Mouse (Mus musculus) embryonic stem cell, embryonic (primary cell): Measurements from ENCODE around the gene Ppara.

Experiments used
- CTCF ChIA-PET, 4 experiments: fragments of 300-600 bp in 2 of 4; fragments of 350-600 bp in 2 of 4; sonication (Branson Sonifier 250); formaldehyde crosslinking; loops; one replicate each; lab custom pipeline; 2022; ENCODE audit warnings: inconsistent platforms in 2 of 4; lab: Charles Lee
- POLR2A ChIA-PET, 4 experiments: fragments of 300-600 bp in 2 of 4; fragments of 350-600 bp in 2 of 4; sonication (Branson Sonifier 250); formaldehyde crosslinking; loops; one replicate each; lab custom pipeline; 2022; ENCODE audit warnings: antibody characterized with exemption in 4 of 4, inconsistent platforms in 1 of 4; lab: Charles Lee

Gene Ppara

DNA sequence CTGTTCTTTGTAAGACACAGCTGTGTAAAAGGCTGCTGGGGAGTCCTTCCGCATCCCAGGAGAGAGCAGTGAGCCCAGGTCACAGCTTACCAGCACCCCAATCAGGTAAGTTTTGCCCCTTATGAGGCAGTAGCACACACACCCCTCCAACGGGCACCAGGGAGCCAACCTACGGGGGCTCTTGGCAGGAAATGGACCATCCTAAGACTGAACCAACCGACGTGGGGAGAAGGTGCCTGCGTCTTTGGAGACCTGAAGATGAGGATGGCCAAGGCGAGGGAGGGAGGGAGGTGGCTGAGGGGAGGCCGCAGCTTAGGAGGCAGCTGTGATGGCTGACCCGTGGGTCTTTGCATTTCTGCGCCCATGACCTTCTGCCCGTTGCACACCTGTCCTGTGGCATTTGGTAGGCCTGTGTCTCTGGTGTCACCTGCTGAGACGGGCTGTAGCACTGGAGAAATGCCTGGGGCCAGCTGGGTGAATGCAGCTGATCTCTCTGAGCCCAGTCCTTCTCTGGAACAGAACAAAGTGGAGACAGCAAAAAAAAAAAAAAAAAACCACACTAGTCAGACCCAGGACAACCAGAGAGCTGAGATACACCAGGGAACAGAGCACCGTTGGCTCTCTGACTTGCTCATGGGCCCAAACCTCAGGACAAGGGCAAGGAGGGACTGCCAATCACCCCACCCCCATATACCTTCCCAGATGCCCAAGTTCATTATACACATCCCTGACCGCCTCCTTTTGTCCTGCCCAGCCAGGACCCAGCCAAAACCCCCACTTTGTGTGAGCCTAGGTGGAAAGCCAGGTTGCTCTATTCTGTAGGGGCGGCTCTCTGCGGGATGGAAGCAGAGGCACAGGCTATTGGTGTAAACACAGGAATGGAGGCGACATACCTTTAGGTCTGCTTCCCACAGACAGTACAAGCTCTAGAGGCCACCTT is 23.9 kb upstream of the Ppara start:
- CTCF ChIA-PET, result interaction anchor here (0.6 to 11.4 kb wide), 39 partner anchors 8 to 1481 kb away, joined by 3 to 288 read pairs (median 4); partner anchors contain the start of genes Celsr1 (in 1 of the 4), Ppara (in 1 of the 4) and Trmu (in 1 of the 4)
- POLR2A ChIA-PET, result interaction anchor here in 3 of 4 experiments (0.6 to 4.1 kb wide), 6 partner anchors 24 to 103 kb away, joined by 3 to 25 read pairs (median 4); no protein-coding TSS in a partner anchor

GRCm38 (mm10) chr15:85712565-85713168 is 22.1 kb upstream of the Ppara start:
- ChIA-PET CTCF (interaction anchor here (0.6 to 11.4 kb wide), 24 partner anchors 10 to 428 kb away, joined by 3 to 288 read pairs (median 4); partner anchors contain the start of genes Ppara (in 2 of the 4) and Trmu (in 1 of the 4)), POLR2A (interaction anchor here (0.6 to 1.7 kb wide), 8 partner anchors 33 to 114 kb away, joined by 3 to 5 read pairs (median 4); partner anchors contain the start of gene Cdpf1 (in 1 of the 4))

DNA sequence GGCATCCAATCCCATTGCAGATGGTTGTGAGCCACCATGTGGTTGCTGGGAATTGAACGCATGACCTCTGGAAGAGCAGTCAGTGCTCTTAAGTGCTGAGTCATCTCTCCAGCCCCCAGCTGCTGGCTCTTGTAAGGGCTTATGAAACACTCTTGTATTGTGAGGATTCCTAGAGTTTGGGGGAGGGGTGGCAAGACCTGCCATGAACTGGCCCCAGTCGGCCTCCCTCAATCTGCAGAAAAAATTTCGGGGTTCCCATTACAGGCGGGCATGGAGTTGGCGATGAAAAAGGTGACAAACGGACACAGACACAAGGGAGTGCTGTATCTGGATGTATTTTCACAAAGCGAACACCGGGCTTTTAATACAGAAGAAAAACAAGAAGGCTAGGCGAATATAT is 21.4 kb upstream of the Ppara start:
- CTCF ChIA-PET, result interaction anchor here (0.6 to 11.4 kb wide), 19 partner anchors 9 to 427 kb away, joined by 3 to 288 read pairs (median 5); partner anchors contain the start of gene Ppara (in 2 of the 4)

GRCm38 (mm10) chr15:85715059-85715458 is 19.7 kb upstream of the Ppara start:
- ChIA-PET CTCF (interaction anchor here (0.5 to 11.4 kb wide), 15 partner anchors 10 to 318 kb away, joined by 3 to 288 read pairs (median 4); partner anchors contain the start of genes Celsr1 (in 1 of the 4) and Trmu (in 1 of the 4)), POLR2A (interaction anchor here in 2 of 4 experiments (0.6 to 0.8 kb wide), 3 partner anchors 83 to 162 kb away, joined by 3 to 5 read pairs (median 3); no protein-coding TSS in a partner anchor)

More for the DNA sequence above, 21.4 kb upstream of the Ppara start:
- POLR2A ChIA-PET, result interaction anchor here (0.6 to 1.7 kb wide), 9 partner anchors 34 to 154 kb away, joined by 3 to 5 read pairs (median 4); partner anchors contain the start of gene Cdpf1 (in 1 of the 4)

GRCm38 (mm10) chr15:85716045-85716444 is 18.7 kb upstream of the Ppara start:
- ChIA-PET POLR2A (interaction anchor here in 1 of 4 experiments (0.8 kb wide), 1 partner anchor 163 kb away, joined by 3 read pairs; the partner anchor contains the start of gene Trmu), CTCF (interaction anchor here (0.6 to 11.4 kb wide), 18 partner anchors 9 to 326 kb away, joined by 3 to 288 read pairs (median 4); partner anchors contain the start of genes Celsr1 (in 1 of the 4) and Trmu (in 1 of the 4))

- ChIA-PET CTCF (interaction anchor here (0.6 to 11.4 kb wide), 13 partner anchors 11 to 422 kb away, joined by 3 to 288 read pairs (median 4); partner anchors contain the start of gene Trmu (in 1 of the 4)), POLR2A (interaction anchor here in 1 of 4 experiments (1.1 to 1.2 kb wide), 2 partner anchors 82 to 103 kb away, joined by 4 read pairs; no protein-coding TSS in a partner anchor)
These were observed 18.2 kb upstream of the Ppara start for GRCm38 (mm10) chr15:85716591-85716990.

DNA sequence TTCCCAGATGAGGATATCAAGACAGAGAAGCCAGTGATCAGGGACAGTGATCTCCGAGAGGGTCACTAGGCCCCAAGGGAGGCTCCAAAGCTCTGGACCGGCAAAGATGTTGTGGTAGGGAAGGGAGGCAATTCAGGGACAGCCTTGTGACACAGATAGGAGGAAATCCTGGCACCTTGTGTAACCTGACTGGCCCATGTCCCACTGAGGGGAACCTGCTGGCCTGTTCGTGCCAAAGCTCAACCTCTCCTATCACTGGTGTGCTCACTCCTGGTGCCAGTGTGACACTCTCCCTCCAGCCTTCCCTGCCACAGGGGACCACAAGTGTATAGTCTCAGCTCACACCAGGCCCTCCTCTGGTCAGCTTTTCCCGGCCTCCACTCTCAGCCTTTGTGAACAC is 17.8 kb upstream of the Ppara start:
- CTCF ChIA-PET, result interaction anchor here (0.6 to 11.4 kb wide), 11 partner anchors 10 to 423 kb away, joined by 3 to 288 read pairs (median 4); partner anchors contain the start of gene Trmu (in 1 of the 4)
- POLR2A ChIA-PET, result interaction anchor here in 2 of 4 experiments (0.6 to 1.2 kb wide), 3 partner anchors 15 to 104 kb away, joined by 4 to 5 read pairs (median 4); no protein-coding TSS in a partner anchor

DNA sequence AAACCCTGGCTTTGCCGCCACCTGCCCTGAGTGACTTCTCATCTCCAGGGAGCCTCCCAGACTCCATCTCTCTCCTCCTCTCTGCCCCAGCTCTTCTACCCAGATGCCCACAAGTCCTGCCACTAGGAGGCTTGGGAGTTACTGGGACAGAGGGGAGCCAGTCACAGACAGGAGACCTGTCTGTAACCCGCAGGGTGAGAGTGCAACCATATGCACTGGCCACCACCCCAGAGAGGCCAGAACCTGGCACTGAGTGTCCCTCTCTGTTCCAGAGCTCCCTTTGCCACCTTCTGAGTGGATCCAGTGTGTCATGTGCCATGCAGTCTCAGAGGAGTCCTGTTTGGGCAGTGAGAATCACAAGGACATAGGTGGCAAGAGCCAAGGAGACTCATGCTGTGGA is 17.0 kb upstream of the Ppara start:
- POLR2A ChIA-PET, result interaction anchor here in 2 of 4 experiments (0.6 to 1.2 kb wide), 3 partner anchors 16 to 105 kb away, joined by 4 to 5 read pairs (median 4); no protein-coding TSS in a partner anchor

DNA sequence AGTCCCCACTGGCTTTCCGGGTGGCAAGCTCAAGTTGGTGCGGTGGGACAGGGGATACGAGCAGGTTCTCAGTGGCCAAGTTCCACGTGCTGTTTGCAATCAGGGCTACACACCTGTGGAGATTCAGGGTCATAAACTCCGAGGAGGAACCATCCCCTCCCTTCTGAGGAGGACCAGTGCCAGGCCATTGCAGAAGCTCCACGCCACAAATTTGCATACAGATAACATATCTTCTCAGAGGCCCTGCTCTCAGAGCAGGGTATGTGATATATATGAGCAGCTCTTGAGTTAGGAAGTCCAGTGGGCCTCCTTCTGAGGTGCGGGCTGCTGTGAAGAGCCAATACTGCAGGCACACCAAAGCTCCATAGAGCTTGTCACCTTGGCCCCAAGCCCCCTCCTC is 15.8 kb upstream of the Ppara start:
- POLR2A ChIA-PET, result interaction anchor here in 1 of 4 experiments (0.7 kb wide), 1 partner anchor 9 kb away, joined by 3 read pairs; no protein-coding TSS in a partner anchor
- CTCF ChIA-PET, result interaction anchor here in 2 of 4 experiments (0.7 to 2.8 kb wide), 6 partner anchors 8 to 159 kb away, joined by 3 to 7 read pairs (median 4); no protein-coding TSS in a partner anchor

More for the DNA sequence above, 17.0 kb upstream of the Ppara start:
- CTCF ChIA-PET, result interaction anchor here in 3 of 4 experiments (0.9 to 11.4 kb wide), 8 partner anchors 8 to 423 kb away, joined by 3 to 288 read pairs (median 4); no protein-coding TSS in a partner anchor

DNA sequence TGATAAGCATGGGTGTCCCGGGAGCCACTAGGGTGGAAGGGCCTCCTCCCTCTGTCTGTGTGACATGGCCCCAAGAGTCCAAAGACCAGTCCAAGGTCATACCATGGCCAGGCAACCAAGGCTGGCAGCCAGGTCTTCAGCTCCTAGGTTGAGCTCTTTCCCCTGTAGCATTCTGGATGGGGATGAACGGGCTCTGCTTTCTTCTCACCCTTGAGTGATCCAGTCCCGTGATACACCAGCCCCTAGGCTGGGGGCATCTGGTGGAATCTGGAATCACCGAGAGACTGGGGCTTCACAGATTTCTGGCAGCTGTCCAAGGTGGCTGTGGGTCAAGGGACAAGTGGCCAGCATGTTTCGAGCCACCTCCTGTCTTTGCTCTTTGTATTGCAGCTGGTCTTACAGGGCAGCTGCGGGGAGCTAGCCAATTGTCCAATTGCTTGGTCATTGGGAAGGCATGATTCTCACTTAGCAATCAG is 14.4 kb upstream of the Ppara start:
- ChIA-PET POLR2A (interaction anchor here in 1 of 4 experiments (0.8 kb wide), 1 partner anchor 91 kb away, joined by 3 read pairs; the partner anchor contains the start of gene Cdpf1), CTCF (interaction anchor here in 1 of 4 experiments (0.7 to 1.6 kb wide), 4 partner anchors 10 to 183 kb away, joined by 3 to 4 read pairs (median 3); partner anchors contain the start of gene Ppara)

DNA sequence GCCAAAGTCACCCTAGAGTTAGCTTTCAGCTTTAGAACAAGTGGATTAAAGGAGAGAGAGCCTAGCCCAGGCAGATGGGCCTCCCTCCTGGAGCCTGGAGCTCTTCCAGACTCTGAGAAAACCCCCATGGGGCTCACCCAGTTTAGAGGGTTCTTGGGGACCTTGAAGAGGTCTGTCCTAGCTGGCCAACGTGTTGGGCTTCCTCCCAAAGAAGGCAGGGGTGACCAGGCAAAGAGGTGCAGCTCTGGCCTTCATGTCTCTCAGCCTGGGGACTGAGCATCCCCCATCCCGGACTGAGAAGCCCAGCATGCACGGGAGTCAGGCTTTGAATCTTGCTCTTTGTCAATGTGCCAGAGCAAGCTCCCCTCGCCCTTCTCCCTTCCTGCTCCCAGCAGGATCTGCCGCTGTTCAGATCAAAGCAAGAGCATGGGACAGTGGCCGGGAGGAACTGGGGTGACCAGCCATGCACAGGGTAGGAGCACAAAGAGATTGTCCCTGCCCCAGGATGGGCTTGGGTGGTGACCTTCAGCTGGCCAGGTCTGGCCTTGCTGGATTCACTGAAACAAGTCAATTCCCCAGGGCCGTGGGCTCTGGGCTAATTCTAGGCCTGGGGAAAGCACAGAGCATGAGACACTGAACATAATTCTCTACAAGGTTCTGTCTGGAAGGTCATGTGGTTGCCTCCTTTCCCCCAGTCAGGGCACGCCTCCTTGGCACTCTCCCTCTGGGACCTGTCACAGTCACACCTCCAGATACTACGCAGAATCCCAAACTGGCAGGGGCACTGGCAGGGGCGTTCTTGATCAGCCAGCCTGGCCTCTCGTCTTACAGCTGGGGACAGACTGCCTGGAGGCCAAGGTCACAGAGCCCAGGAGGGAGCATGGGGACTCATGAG is 10.3 kb upstream of the Ppara start:
- CTCF ChIA-PET, result interaction anchor here in 3 of 4 experiments (0.6 to 0.8 kb wide), 4 partner anchors 9 to 730 kb away, joined by 3 to 4 read pairs (median 4); no protein-coding TSS in a partner anchor
- POLR2A ChIA-PET, result no interaction called here

GRCm38 (mm10) chr15:85728224-85728623 is 6.6 kb upstream of the Ppara start:
- CTCF ChIA-PET, result interaction anchor here in 2 of 4 experiments (0.9 to 1.8 kb wide), 5 partner anchors 10 to 146 kb away, joined by 3 to 7 read pairs (median 3); no protein-coding TSS in a partner anchor
- POLR2A ChIA-PET, result interaction anchor here in 2 of 4 experiments (0.6 to 1.4 kb wide), 2 partner anchors 10 to 19 kb away, joined by 3 read pairs; no protein-coding TSS in a partner anchor

- POLR2A ChIA-PET, result no interaction called here
- CTCF ChIA-PET, result interaction anchor here in 2 of 4 experiments (0.6 to 1.2 kb wide), 4 partner anchors 112 to 167 kb away, joined by 3 to 6 read pairs (median 3); no protein-coding TSS in a partner anchor
These were observed 5.5 kb upstream of the Ppara start for GRCm38 (mm10) chr15:85729256-85729655.

DNA sequence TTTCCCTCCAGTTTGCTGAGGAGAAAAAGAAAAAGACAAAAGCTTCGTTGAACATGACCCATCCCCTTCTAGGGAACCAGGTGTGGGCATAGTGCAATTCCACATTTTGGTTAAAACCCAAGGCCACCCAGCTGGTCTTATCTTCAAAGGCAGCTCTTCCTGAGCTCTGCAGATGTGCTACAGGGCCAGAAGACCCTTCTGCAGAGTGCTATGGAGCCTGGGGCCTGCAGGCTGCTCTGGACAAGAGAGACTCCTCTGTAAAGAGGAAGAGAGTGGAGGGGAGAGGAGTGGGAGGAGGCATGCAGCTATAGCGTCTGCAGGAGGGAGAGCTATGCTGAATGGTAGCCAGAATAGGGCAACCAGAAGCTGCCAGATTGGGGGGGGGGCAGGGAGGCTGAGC is 4.8 kb upstream of the Ppara start:
- ChIA-PET POLR2A (interaction anchor here in 1 of 4 experiments (0.6 kb wide), 2 partner anchors 131 to 305 kb away, joined by 3 read pairs; no protein-coding TSS in a partner anchor), CTCF (interaction anchor here in 1 of 4 experiments (1.2 kb wide), 1 partner anchor 131 kb away, joined by 6 read pairs; no protein-coding TSS in a partner anchor)

GRCm38 (mm10) chr15:85731885-85732603 is 2.7 kb upstream of the Ppara start:
- ChIA-PET CTCF (interaction anchor here in 1 of 4 experiments (0.7 kb wide), 1 partner anchor 216 kb away, joined by 5 read pairs; no protein-coding TSS in a partner anchor), POLR2A (interaction anchor here in 1 of 4 experiments (0.6 kb wide), 1 partner anchor 35 kb away, joined by 3 read pairs; no protein-coding TSS in a partner anchor)
